Mouse (Mus musculus) liver, embryonic 13.5 days (tissue): Measurements from ENCODE around the gene Btk. TPM values are rescaled to one million over a fixed set of nuclear protein-coding genes. Genes with fewer than 3 reads are reported as not detected.

Experiments used
- ATAC-seq: fragments of 200-750 bp; cut with Nextera tagmentation; 2 replicates; pipeline ENCODE4 v1.8.0; 2017; ENCODE audit warnings: low read depth, mild to moderate bottlenecking, moderate number of reproducible peaks, moderate library complexity
- DNase-seq: peaks from one replicate; pipeline ENCODE4 v3.0.0; 2022
- H3K27ac ChIP-seq: fragments of 300-500 bp; sonication (generic); 2 replicates; pipeline ENCODE4 v1.5.1; 2015; ENCODE audit warnings: moderate library complexity, mild to moderate bottlenecking, inconsistent platforms
- H3K27me3 ChIP-seq: fragments of 300-500 bp; sonication (generic); 2 replicates; pipeline ENCODE4 v1.6.1; 2015; ENCODE audit warnings: mild to moderate bottlenecking, inconsistent platforms
- H3K36me3 ChIP-seq: fragments of 300-500 bp; sonication (generic); 2 replicates; pipeline ENCODE4 v1.6.1; 2015; ENCODE audit warnings: mild to moderate bottlenecking, inconsistent platforms
- H3K4me1 ChIP-seq: fragments of 300-500 bp; sonication (generic); replicated peaks from 2 replicates; pipeline ENCODE4 v1.6.1; 2015; ENCODE audit warnings: inconsistent platforms
- H3K4me2 ChIP-seq: fragments of 300-500 bp; sonication (generic); 2 replicates; pipeline ENCODE4 v1.6.1; 2015; ENCODE audit warnings: inconsistent platforms, mild to moderate bottlenecking, moderate library complexity
- H3K4me3 ChIP-seq: fragments of 300-500 bp; sonication (generic); replicated peaks from 2 replicates; pipeline ENCODE4 v1.5.1; 2015; ENCODE audit warnings: mild to moderate bottlenecking, inconsistent platforms
- H3K9ac ChIP-seq: fragments of 300-500 bp; sonication (generic); 2 replicates; pipeline ENCODE4 v1.6.1; 2015; ENCODE audit warnings: mild to moderate bottlenecking, inconsistent platforms
- H3K9me3 ChIP-seq: fragments of 300-500 bp; sonication (generic); replicated peaks from 2 replicates; pipeline ENCODE4 v1.6.1; 2016; ENCODE audit warnings: inconsistent platforms
- WGBS: fragments of 180-500 bp; shearing (Covaris S2); methylation state at CpG from one replicate; pipeline ENCODE4 v1.1.7; 2015; ENCODE audit not compliant: insufficient replicate concordance; 5-methylcytosine and 5-hydroxymethylcytosine counted together
- polyA plus RNA-seq: library from polyadenylated mRNA; unstranded; fragments of >200 nt; fragmentation: Nextera tagmentation; extraction: Ambion mirVana; gene quantifications from 2 replicates; pipeline ENCODE4 v1.2.1, GENCODE M21; 2015

Btk gene
- polyA plus RNA-seq, 1 experiment from 2014 or later = 24.9 TPM

- H3K4me1 ChIP-seq = peaks cover 23% of the 10 kb centered on the region
- no peaks in the 10 kb centered on the region for H3K9me3 ChIP-seq
- peak overlapping the region; percentile 77 for H3K9ac ChIP-seq
- 0 out of 2 replicates have a peak, but pooled peaks cover 5% of the 10 kb centered on the region for H3K36me3 ChIP-seq
- peak overlapping the region; percentile 69 for H3K4me3 ChIP-seq
- H3K4me2 ChIP-seq = peak overlapping the region; percentile 62
- peak overlapping the region; percentile 83 for H3K27ac ChIP-seq
- 12% methylated on average over 38 of the region's 43 CpGs for WGBS
- no peak for DNase-seq
- peak; percentile 82 for ATAC-seq
- H3K27me3 ChIP-seq = no peaks in the 10 kb centered on the region
Measured at GRCm38 (mm10) chrX:134601380-134602120, 18.2 kb upstream of the Btk start.

GRCm38 (mm10) chrX:134600659-134601379 is 17.4 kb upstream of the Btk start, which contains the start of the genes Gla and Hnrnph2:
TSS of gene Gla (minus strand) at chrX:134601125.
TSS of gene Hnrnph2 (plus strand) at chrX:134601179.
- WGBS = 13% methylated on average over 33 of the region's 33 CpGs
- H3K9me3 ChIP-seq = no peaks in the 10 kb centered on the region
- peak within 1 kb of the TSS; percentile 73 for H3K4me2 ChIP-seq
- peak within 1 kb of the TSS; percentile 77 for H3K9ac ChIP-seq
- no peaks in the 10 kb centered on the region for H3K27me3 ChIP-seq
- H3K27ac ChIP-seq = peak within 1 kb of the TSS; percentile 83
- DNase-seq = peak; percentile 79
- peak within 1 kb of the TSS; percentile 69 for H3K4me3 ChIP-seq
- H3K4me1 ChIP-seq = peaks cover 23% of the 10 kb centered on the region
- H3K36me3 ChIP-seq = 0 out of 2 replicates have a peak, but pooled peaks cover 5% of the 10 kb centered on the region
- peak; percentile 98 for ATAC-seq

GRCm38 (mm10) chrX:134599922-134600565 is 16.7 kb upstream of the Btk start:
- peak overlapping the region; percentile 73 for H3K4me2 ChIP-seq
- ATAC-seq (no peak), DNase-seq (no peak)
- H3K36me3 ChIP-seq = 0 out of 2 replicates have a peak, but pooled peaks cover 5% of the 10 kb centered on the region
- H3K27me3 ChIP-seq = no peaks in the 10 kb centered on the region
- H3K9me3 ChIP-seq = no peaks in the 10 kb centered on the region
- H3K4me1 ChIP-seq = peaks cover 23% of the 10 kb centered on the region
- WGBS = 21% methylated on average over 10 of the region's 10 CpGs
- peak overlapping the region; percentile 69 for H3K9ac ChIP-seq
- H3K4me3 ChIP-seq = peak overlapping the region; percentile 69
- peak overlapping the region; percentile 75 for H3K27ac ChIP-seq

GRCm38 (mm10) chrX:134589836-134590235 is 6.5 kb upstream of the Btk start:
- ATAC-seq = no peak
- no peak overlapping the region for H3K4me3 ChIP-seq
- H3K27ac ChIP-seq = no peak overlapping the region
- no peaks in the 10 kb centered on the region for H3K27me3 ChIP-seq
- DNase-seq = no peak
- peaks cover 3% of the 10 kb centered on the region for H3K4me1 ChIP-seq
- 21% methylated on average over 5 of the region's 5 CpGs for WGBS
- no peak overlapping the region for H3K9ac ChIP-seq
- peaks cover 17% of the 10 kb centered on the region for H3K36me3 ChIP-seq
- H3K9me3 ChIP-seq = no peaks in the 10 kb centered on the region
- H3K4me2 ChIP-seq = no peak overlapping the region

GRCm38 (mm10) chrX:134588997-134589396 is 5.6 kb upstream of the Btk start:
- ATAC-seq = no peak
- 73% methylated on average over 3 of the region's 3 CpGs for WGBS

GRCm38 (mm10) chrX:134588261-134588660 is 4.9 kb upstream of the Btk start:
- 77% methylated on average over 4 of the region's 4 CpGs for WGBS
- Histone ChIP-seq H3K36me3 (peaks cover 17% of the 10 kb centered on the region), H3K27ac (no peak overlapping the region), H3K4me1 (peaks cover 17% of the 10 kb centered on the region), H3K9me3 (no peaks in the 10 kb centered on the region), H3K4me2 (0 out of 2 replicates have a peak overlapping the region, but pooled peaks have one; percentile 70), H3K27me3 (no peaks in the 10 kb centered on the region), H3K4me3 (no peak overlapping the region), H3K9ac (no peak overlapping the region)
- ATAC-seq = no peak
- no peak for DNase-seq

More at GRCm38 (mm10) chrX:134588997-134589396, 5.6 kb upstream of the Btk start:
- no peaks in the 10 kb centered on the region for H3K27me3 ChIP-seq
- no peak overlapping the region for H3K4me2 ChIP-seq
- H3K27ac ChIP-seq = no peak overlapping the region; the same call in 1 of the 2 replicates
- no peak overlapping the region for H3K9ac ChIP-seq
- no peaks in the 10 kb centered on the region for H3K9me3 ChIP-seq
- no peak for DNase-seq
- H3K4me3 ChIP-seq = no peak overlapping the region
- peaks cover 10% of the 10 kb centered on the region for H3K4me1 ChIP-seq
- H3K36me3 ChIP-seq = peaks cover 17% of the 10 kb centered on the region

- Histone ChIP-seq H3K4me2 (peak overlapping the region; percentile 70), H3K27me3 (no peaks in the 10 kb centered on the region), H3K4me3 (peak overlapping the region; percentile 67), H3K27ac (peak overlapping the region; percentile 81), H3K4me1 (peaks cover 25% of the 10 kb centered on the region), H3K9ac (peak overlapping the region; percentile 78), H3K36me3 (peaks cover 17% of the 10 kb centered on the region), H3K9me3 (no peaks in the 10 kb centered on the region)
- no peak for DNase-seq
- ATAC-seq = no peak
- WGBS = 24% methylated on average over 8 of the region's 8 CpGs
Measured at GRCm38 (mm10) chrX:134586447-134586846, 3.1 kb upstream of the Btk start.

GRCm38 (mm10) chrX:134585103-134586002 is 2.0 kb upstream of the Btk start, which contains the start of gene Rpl36a:
TSS of gene Rpl36a (plus strand) at chrX:134585654.
- Histone ChIP-seq H3K36me3 (peaks cover 17% of the 10 kb centered on the region), H3K9ac (peak within 1 kb of the TSS; percentile 78), H3K4me3 (peak within 1 kb of the TSS; percentile 67), H3K27me3 (no peaks in the 10 kb centered on the region), H3K4me1 (peaks cover 36% of the 10 kb centered on the region), H3K27ac (peak within 1 kb of the TSS; percentile 81), H3K4me2 (peak within 1 kb of the TSS; percentile 70), H3K9me3 (no peaks in the 10 kb centered on the region)
- DNase-seq = peak; percentile 86
- 18% methylated on average over 45 of the region's 45 CpGs for WGBS
- ATAC-seq = peak; percentile 91

- H3K4me3 ChIP-seq = peak overlapping the region; percentile 52
Measured at GRCm38 (mm10) chrX:134582270-134582669, 1.1 kb downstream of the Btk start.

More at GRCm38 (mm10) chrX:134582270-134582669, 1.1 kb downstream of the Btk start:
- DNase-seq = no peak
- Histone ChIP-seq H3K4me1 (peaks cover 37% of the 10 kb centered on the region), H3K9ac (peak overlapping the region; percentile 64), H3K27me3 (no peaks in the 10 kb centered on the region), H3K27ac (peak overlapping the region; percentile 78), H3K36me3 (peaks cover 3% of the 10 kb centered on the region; the same call in 1 of the 2 replicates), H3K9me3 (no peaks in the 10 kb centered on the region), H3K4me2 (peak overlapping the region; percentile 64)
- peak; percentile 57 for ATAC-seq
- 35% methylated on average over 11 of the region's 11 CpGs for WGBS
